In the genomic region with DNA sequence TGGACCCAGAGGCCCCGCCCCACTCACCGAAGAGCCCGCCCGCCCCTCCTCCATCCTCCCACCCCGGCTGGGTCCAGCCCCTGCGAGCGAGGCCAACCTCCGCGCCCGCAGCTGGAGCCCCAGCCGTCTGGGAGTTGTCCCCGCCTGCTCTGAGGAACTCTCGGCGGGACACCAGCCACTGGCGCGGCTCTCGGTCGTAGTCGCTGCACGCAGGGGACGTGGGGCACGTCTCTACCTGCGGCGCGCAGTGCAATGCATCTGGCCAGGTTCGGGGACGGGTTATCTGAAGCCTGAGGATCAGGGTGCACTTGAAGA, we compare ENCODE assay signal across 9 mouse cellular contexts. TPM values are rescaled to one million over a fixed set of nuclear protein-coding genes. Genes with fewer than 3 reads are reported as not detected.
DNase-seq lines count a peak whose midpoint lies in the region; ATAC-seq and TF ChIP-seq lines count a peak whose summit lies in the region.
"Had no signal": no experiment of that assay in that cellular context is flagged by ENCODE, and none has a peak within 500 bp of the region (broad histone marks: within the 10 kb centered on the region; RNA-seq: fewer than 3 reads in every experiment).

No protein-coding gene starts in this region.

- H3K4me2 ChIP-seq in lung, embryonic 14.5 days = peak overlapping the region; percentile 62

- peak; percentile 64 for TF ChIP-seq POLR2A in heart, adult 2 months (IDR thresholded peaks at IDR 0.05; ENCODE audit: insufficient read depth, low read depth, low read length)

- H3K79me2 ChIP-seq in heart, adult 2 months (replicated peaks; ENCODE audit: control insufficient read depth, insufficient read depth, low read length) = no peaks in the 10 kb centered on the region

- no peaks in the 10 kb centered on the region for H3K36me3 ChIP-seq in heart, adult 2 months (ENCODE audit: control insufficient read depth, insufficient read depth, low read length)
- peaks cover 27% of the 10 kb centered on the region for H3K36me3 ChIP-seq in lung, embryonic 14.5 days (ENCODE audit: insufficient read depth)

- peak overlapping the region; percentile 75 for H3K9ac ChIP-seq in heart, adult 2 months (ENCODE audit: low read depth, low read length)
- H3K9ac ChIP-seq in lung, embryonic 14.5 days = peak overlapping the region; percentile 77

- intact Hi-C loops in heart, adult 2 months (cut with DNase I) = loop anchor here (5.0 to 10.0 kb wide), 3 partner anchors 145 to 335 kb away; no protein-coding TSS in a partner anchor

- H3K27me3 ChIP-seq in heart, adult 2 months (ENCODE audit: control insufficient read depth, insufficient read depth, low read length) = peaks cover 6% of the 10 kb centered on the region
- H3K27me3 ChIP-seq in lung, embryonic 14.5 days (ENCODE audit: insufficient read depth, low read length) = peaks cover 4% of the 10 kb centered on the region

- 1% methylated on average over 27 of the region's 27 CpGs for WGBS in heart, adult 2 months
- under 1% methylated on average over 27 of the region's 27 CpGs for WGBS in lung, embryonic 14.5 days

- ATAC-seq in lung, embryonic 14.5 days (ENCODE audit: insufficient read depth) = peak; percentile 86

- TF ChIP-seq EP300 in heart, adult 2 months (IDR thresholded peaks at IDR 0.05; ENCODE audit: insufficient read depth, low read depth, low read length) = 0 out of 2 replicates have a peak, but pooled peaks have one; percentile 4

- TF ChIP-seq CTCF in heart, adult 2 months (IDR thresholded peaks at IDR 0.05) = no peak
- TF ChIP-seq CTCF in lung, embryonic 14.5 days (IDR thresholded peaks at IDR 0.05; ENCODE audit: low read depth) = no peak

- H3K4me1 ChIP-seq in heart, adult 2 months (ENCODE audit: control insufficient read depth, insufficient read depth, low read length) = no peaks in the 10 kb centered on the region
- no peaks in the 10 kb centered on the region; the same call in 1 of the 2 replicates for H3K4me1 ChIP-seq in lung, embryonic 14.5 days (ENCODE audit: insufficient read depth)

- peak overlapping the region; percentile 73 for H3K27ac ChIP-seq in heart, adult 2 months
- H3K27ac ChIP-seq in lung, embryonic 14.5 days (ENCODE audit: low read depth) = peak overlapping the region; percentile 96

- DNase-seq in layer of hippocampus, adult 11-12 months (ENCODE audit: low spot score) = peak; percentile 12
- DNase-seq in layer of hippocampus, adult 9-10 months (ENCODE audit: low spot score) = no peak
- peak; percentile 90 for DNase-seq in embryo, embryonic 10.5 days (ENCODE audit: low spot score)
- peak; percentile 88 to 89 for DNase-seq in heart, adult 2 months
- peak; percentile 90 for DNase-seq in kidney, adult 18-20 months
- peak; percentile 95 for DNase-seq in lung, embryonic 14.5 days
- peak; percentile 47 for DNase-seq in ovary, postnatal 10 days (ENCODE audit: low spot score)
- DNase-seq in c-Kit-positive CD71-positive TER-119-positive erythroid progenitor cells, embryonic 14.5 days (ENCODE audit: low spot score) = no peak

- no peaks in the 10 kb centered on the region for H3K9me3 ChIP-seq in lung, embryonic 14.5 days (ENCODE audit: low read depth, low read length)

- peak overlapping the region; percentile 49 for H3K4me3 ChIP-seq in heart, adult 2 months
- peak overlapping the region; percentile 61 for H3K4me3 ChIP-seq in lung, embryonic 14.5 days (ENCODE audit: low read depth, low read length)

RNA-seq across cellular contexts. Expression of a gene that starts 3.2 kb away (rescaled TPM):
- total RNA-seq in heart, adult 2 months (2021) = 10 to 100 TPM in 1 of 2 experiments, 1 to 10 TPM in 1; 7.6 to 14.4 TPM
- polyA plus RNA-seq in heart, adult 2 months (2012; rRNA removed) = 35.6 and 36.5 TPM in 2 replicates
- polyA plus RNA-seq in lung, embryonic 14.5 days (2014; fragmentation: Nextera tagmentation; extraction: Ambion mirVana) = 57.3 and 62.0 TPM in 2 replicates

RNA-seq across cellular contexts. Expression of a gene that starts 8.1 kb away (rescaled TPM):
- not detected for total RNA-seq in heart, adult 2 months (2021)
- polyA plus RNA-seq in heart, adult 2 months (2012; rRNA removed) = not detected in 2 replicates
- polyA plus RNA-seq in lung, embryonic 14.5 days (2014; fragmentation: Nextera tagmentation; extraction: Ambion mirVana) = 0.53 and 0.61 TPM in 2 replicates
- total RNA-seq: layer of hippocampus, postnatal 14 days had no signal

Comparison
In these comparisons a context has a peak if more than half of its experiments do, and no peak if none do; other contexts are left out.
1. DNase-seq: peak in layer of hippocampus, adult 11-12 months (single experiment), embryo, embryonic 10.5 days (single experiment), heart, adult 2 months (2 of 2), kidney, adult 18-20 months (single experiment), lung, embryonic 14.5 days (single experiment) and ovary, postnatal 10 days (single experiment); none in layer of hippocampus, adult 9-10 months (single experiment) and c-Kit-positive CD71-positive TER-119-positive erythroid progenitor cells, embryonic 14.5 days (single experiment).